Mouse (Mus musculus): ENCODE results near the gene Cyp2d10. TPM values are rescaled to one million over a fixed set of nuclear protein-coding genes. Genes with fewer than 3 reads are reported as not detected.

Cyp2d10 gene
- total RNA-seq (2023), result not detected in 2 replicates

GRCm38 (mm10) chr15:82406981-82407380 is at the start of gene Cyp2d10:
Cyp2d10 (minus strand) TSS chr15:82407195.

GRCm38 (mm10) chr15:82433137-82433536 is 26.1 kb upstream of the Cyp2d10 start, which contains the start of gene Cyp2d9:
Cyp2d9 (plus strand) TSS chr15:82433437.

GRCm38 (mm10) chr15:82393922-82394321 is 13.1 kb downstream of the Cyp2d10 start, which contains the start of gene Cyp2d11:
Cyp2d11 (minus strand) TSS chr15:82394022.

GRCm38 (mm10) chr15:82379871-82380713 is 26.9 kb downstream of the Cyp2d10 start, which contains the start of gene Cyp2d22:
Cyp2d22 (minus strand) TSS chr15:82380260.

GRCm38 (mm10) chr15:82354126-82354945 is 52.7 kb downstream of the Cyp2d10 start, which contains the start of gene Ndufa6:
Ndufa6 (minus strand) TSS chr15:82354322.

Other genes starting within 250 kb of the Cyp2d10 start
- not detected in 2 replicates for gene Shisa8, start 194.4 kb downstream of the Cyp2d10 start, total RNA-seq (2023)
- 0.63 and 1.0 TPM in 2 replicates for gene Tnfrsf13c, start 182.8 kb downstream of the Cyp2d10 start, total RNA-seq (2023)
- 10.1 and 10.9 TPM in 2 replicates for gene Cenpm, start 162.4 kb downstream of the Cyp2d10 start, total RNA-seq (2023)
- not detected in 2 replicates for gene 1500009C09Rik, start 154.8 kb downstream of the Cyp2d10 start, total RNA-seq (2023)
- gene Sept3, start 132.3 kb downstream of the Cyp2d10 start, total RNA-seq (2023), result not detected in 2 replicates
- gene Wbp2nl, start 108.2 kb downstream of the Cyp2d10 start, total RNA-seq (2023), result not detected in 2 replicates
- 81.3 and 94.9 TPM in 2 replicates for gene Naga, start 68.3 kb downstream of the Cyp2d10 start, total RNA-seq (2023)
- 0.47 and 0.79 TPM in 2 replicates for gene Pheta2, start 68.3 kb downstream of the Cyp2d10 start, total RNA-seq (2023)
- gene Smdt1, start 68.2 kb downstream of the Cyp2d10 start, total RNA-seq (2023), result 69.9 and 76.6 TPM in 2 replicates
- 69.4 and 71.0 TPM in 2 replicates for gene Ndufa6, start 52.9 kb downstream of the Cyp2d10 start, total RNA-seq (2023)
- gene Cyp2d22, start 26.9 kb downstream of the Cyp2d10 start, total RNA-seq (2023), result 0.57 and 1.6 TPM in 2 replicates
- gene Cyp2d11, start 13.2 kb downstream of the Cyp2d10 start, total RNA-seq (2023), result not detected in 2 replicates
- not detected in 2 replicates for gene Cyp2d9, start 26.2 kb upstream of the Cyp2d10 start, total RNA-seq (2023)
- gene Cyp2d12, start 147.9 kb upstream of the Cyp2d10 start, total RNA-seq (2023), result not detected in 2 replicates
- not detected in 2 replicates for gene Cyp2d34, start 213.8 kb upstream of the Cyp2d10 start, total RNA-seq (2023)

Data from neutrophil, adult 65 days (primary cell).